Mouse (Mus musculus) G1E-ER4 (cell line): Measurements from ENCODE around the gene Calr. TPM values are rescaled to one million over a fixed set of nuclear protein-coding genes. Genes with fewer than 3 reads are reported as not detected.

Experiments
- GATA1 ChIP-seq: IDR thresholded peaks from one replicate; pipeline ENCODE4 v1.8.0; 2012; ENCODE audit warnings: low read length, inconsistent platforms
- polyA plus RNA-seq: library from polyadenylated mRNA; stranded (reverse); fragments of >175 nt; gene quantifications from 2 replicates; pipeline ENCODE4 v1.2.3, GENCODE M21; 2012

Calr gene
- polyA plus RNA-seq, 1 experiment, result 318 TPM

GRCm38 (mm10) chr8:84809109-84809940 is 37.4 kb downstream of the Calr start:
- no peak for TF ChIP-seq GATA1

- TF ChIP-seq GATA1, result no peak
Observed at GRCm38 (mm10) chr8:84806031-84806430, 40.7 kb downstream of the Calr start.

GRCm38 (mm10) chr8:84799999-84800831 is 46.5 kb downstream of the Calr start, which contains the start of gene Nfix:
Gene Nfix, minus strand, starts transcription at chr8:84800344.
- no peak for TF ChIP-seq GATA1

DNA sequence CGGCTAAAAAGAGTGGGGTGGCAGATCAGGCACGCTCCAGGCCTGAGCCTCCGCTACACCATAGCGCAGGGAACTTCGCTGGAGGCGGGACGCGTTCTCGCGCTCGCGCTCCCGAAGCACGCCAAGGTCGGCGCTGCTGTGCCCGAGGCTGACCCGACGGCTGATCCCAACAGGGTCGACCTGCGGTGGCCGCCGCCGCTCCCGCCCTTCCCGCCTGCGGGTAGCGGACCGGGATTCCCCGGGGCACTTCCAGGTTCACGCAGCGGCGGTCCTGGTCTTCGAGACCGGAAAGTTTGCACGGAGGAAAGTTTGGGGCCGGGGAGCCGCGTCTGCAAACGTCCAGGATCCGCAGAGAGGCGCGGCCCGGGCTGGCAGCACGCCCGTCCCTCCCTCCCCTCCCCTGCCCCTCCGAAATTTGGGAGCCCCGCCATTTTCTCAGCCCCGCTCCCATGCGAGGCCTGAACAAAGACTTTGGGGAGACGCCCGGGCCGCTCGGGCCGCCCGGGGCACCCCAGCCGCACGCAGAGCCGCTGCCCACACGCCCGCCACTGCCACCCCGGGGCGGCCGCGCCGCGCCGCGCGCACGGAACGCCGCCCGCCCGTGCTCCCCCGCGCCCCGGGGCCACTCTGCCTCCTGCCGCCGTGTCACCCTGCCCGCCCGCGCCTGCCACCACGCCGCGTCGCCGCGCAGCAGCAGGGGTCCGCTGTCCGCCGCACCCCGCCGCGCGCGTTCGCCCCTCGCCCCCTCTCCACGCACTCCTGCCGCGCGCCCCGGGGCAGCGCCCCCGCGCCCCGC is 47.4 kb downstream of the Calr start:
- no peak for TF ChIP-seq GATA1

- TF ChIP-seq GATA1, result no peak
Observed at GRCm38 (mm10) chr8:84798446-84799135, 48.1 kb downstream of the Calr start.

DNA sequence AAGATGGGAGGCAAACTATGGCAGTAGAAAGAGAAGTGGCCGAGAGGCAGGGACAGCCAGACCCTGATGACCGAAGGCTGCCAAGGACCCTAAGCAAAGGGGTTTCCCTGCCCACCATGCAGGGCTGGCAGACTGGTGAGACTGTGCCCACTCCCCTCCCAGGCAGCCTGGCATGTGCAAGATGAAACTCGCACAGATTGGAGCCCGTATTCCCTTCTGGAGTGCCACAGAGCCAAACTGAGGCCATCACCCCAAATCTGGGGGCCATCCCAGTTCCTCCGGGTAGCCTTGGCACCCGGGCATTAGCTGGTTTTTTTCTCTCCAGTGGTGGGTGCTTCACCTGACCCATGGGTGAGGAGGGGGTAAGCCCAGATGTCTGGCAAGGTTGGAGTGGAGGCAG is 48.8 kb downstream of the Calr start:
- no peak for TF ChIP-seq GATA1

- TF ChIP-seq GATA1, result no peak
Observed at GRCm38 (mm10) chr8:84797256-84797797, 49.4 kb downstream of the Calr start.

DNA sequence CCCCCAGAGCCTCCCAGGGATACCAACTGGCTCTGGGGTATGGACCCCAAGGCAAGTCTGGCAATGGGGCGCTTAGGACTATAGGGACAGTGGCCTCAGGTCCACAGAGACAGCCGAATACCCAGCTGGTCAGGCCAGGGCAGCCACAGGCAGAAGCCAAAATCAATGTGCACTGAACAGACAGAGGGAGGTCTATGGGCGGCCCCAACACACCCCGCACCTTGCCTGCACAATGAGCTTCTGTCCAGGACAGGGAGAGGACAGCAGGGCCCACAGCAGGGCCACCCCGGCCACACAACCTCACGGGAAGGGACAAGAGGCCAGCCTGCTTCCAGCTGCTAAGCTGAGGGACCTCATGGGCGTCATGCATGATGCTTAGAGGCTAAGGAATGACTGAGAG is 52.2 kb downstream of the Calr start:
- no peak for TF ChIP-seq GATA1

GRCm38 (mm10) chr8:84793791-84794485 is 52.8 kb downstream of the Calr start:
- TF ChIP-seq GATA1, result no peak

GRCm38 (mm10) chr8:84793134-84793533 is 53.6 kb downstream of the Calr start:
- TF ChIP-seq GATA1, result no peak

- TF ChIP-seq GATA1, result no peak
Observed at GRCm38 (mm10) chr8:84792429-84792947, 54.2 kb downstream of the Calr start.

Other genes with a start within 250 kb of the Calr start
- 130 and 154 TPM in 2 replicates for gene Ier2, start 184.1 kb downstream of the Calr start, polyA plus RNA-seq
- 205 and 272 TPM in 2 replicates for gene Trmt1, start 160.6 kb downstream of the Calr start, polyA plus RNA-seq
- gene Nacc1, start 159.1 kb downstream of the Calr start, polyA plus RNA-seq, result 187 and 191 TPM in 2 replicates
- 435 and 447 TPM in 2 replicates for gene Lyl1, start 145.5 kb downstream of the Calr start, polyA plus RNA-seq
- 17.8 and 20.7 TPM in 2 replicates for gene G430095P16Rik, start 123.9 kb downstream of the Calr start, polyA plus RNA-seq
- gene Nfix, start 46.6 kb downstream of the Calr start, polyA plus RNA-seq, result 16.4 and 17.8 TPM in 2 replicates
- 1.6 and 1.7 TPM in 2 replicates for gene Dand5, start 24.1 kb downstream of the Calr start, polyA plus RNA-seq
- gene Gadd45gip1, start 15.4 kb downstream of the Calr start, polyA plus RNA-seq, result 88.2 and 112 TPM in 2 replicates
- gene Rad23a, start 6.3 kb downstream of the Calr start, polyA plus RNA-seq, result 615 and 707 TPM in 2 replicates
- 149 and 179 TPM in 2 replicates for gene Farsa, start 10.1 kb upstream of the Calr start, polyA plus RNA-seq
- 77.8 and 102 TPM in 2 replicates for gene Syce2, start 25.2 kb upstream of the Calr start, polyA plus RNA-seq
- gene Gcdh, start 47.0 kb upstream of the Calr start, polyA plus RNA-seq, result 89.9 and 98.4 TPM in 2 replicates
- 371 and 477 TPM in 2 replicates for gene Klf1, start 55.0 kb upstream of the Calr start, polyA plus RNA-seq
- gene Dnase2a, start 61.6 kb upstream of the Calr start, polyA plus RNA-seq, result 25.4 and 75.0 TPM in 2 replicates
- 0.46 and 0.50 TPM in 2 replicates for gene Mast1, start 90.4 kb upstream of the Calr start, polyA plus RNA-seq
- gene Rtbdn, start 100.1 kb upstream of the Calr start, polyA plus RNA-seq, result not detected in 2 replicates
- gene Gm49661, start 122.5 kb upstream of the Calr start, polyA plus RNA-seq, result not detected in 2 replicates
- gene Prdx2, start 122.7 kb upstream of the Calr start, polyA plus RNA-seq, result 29.7 and 136 TPM in 2 replicates
- 725 and 803 TPM in 2 replicates for gene Rnaseh2a, start 122.8 kb upstream of the Calr start, polyA plus RNA-seq
- 68.1 and 95.2 TPM in 2 replicates for gene Junb, start 131.8 kb upstream of the Calr start, polyA plus RNA-seq
- 10.7 and 11.9 TPM in 2 replicates for gene Hook2, start 143.7 kb upstream of the Calr start, polyA plus RNA-seq
- 0.03 TPM in 2 replicates for gene Best2, start 167.6 kb upstream of the Calr start, polyA plus RNA-seq
- gene Asna1, start 178.3 kb upstream of the Calr start, polyA plus RNA-seq, result 97.2 and 187 TPM in 2 replicates
- gene Trir, start 179.9 kb upstream of the Calr start, polyA plus RNA-seq, result 299 and 448 TPM in 2 replicates
- gene Tnpo2, start 190.0 kb upstream of the Calr start, polyA plus RNA-seq, result 17.1 and 25.1 TPM in 2 replicates
- 24.7 and 27.7 TPM in 2 replicates for gene Fbxw9, start 213.1 kb upstream of the Calr start, polyA plus RNA-seq
- gene Gm5741, start 221.0 kb upstream of the Calr start, polyA plus RNA-seq, result 1.1 and 1.3 TPM in 2 replicates
- 35.9 and 40.4 TPM in 2 replicates for gene Dhps, start 224.8 kb upstream of the Calr start, polyA plus RNA-seq
- gene Wdr83os, start 233.8 kb upstream of the Calr start, polyA plus RNA-seq, result 4.1 and 22.5 TPM in 2 replicates
- gene Wdr83, start 234.4 kb upstream of the Calr start, polyA plus RNA-seq, result 18.1 and 45.7 TPM in 2 replicates
- gene Man2b1, start 236.3 kb upstream of the Calr start, polyA plus RNA-seq, result 9.5 and 11.4 TPM in 2 replicates